Mouse (Mus musculus) cerebellum, adult 2 months (tissue): Measurements from ENCODE around the gene 4930583I09Rik.

Experiments
- CTCF ChIP-seq: fragments of 200-500 bp; IDR thresholded peaks from 2 replicates; pipeline ENCODE4 v1.5.1; 2011; ENCODE audit warnings: low read depth, mild to moderate bottlenecking, control low read depth, low read length, moderate library complexity, borderline replicate concordance; ENCODE audit not compliant: insufficient read depth
- POLR2A ChIP-seq: fragments of 200-500 bp; IDR thresholded peaks from 2 replicates; pipeline ENCODE4 v1.6.1; 2011; ENCODE audit warnings: low read length, control low read depth, borderline replicate concordance; ENCODE audit not compliant: insufficient read depth

DNA sequence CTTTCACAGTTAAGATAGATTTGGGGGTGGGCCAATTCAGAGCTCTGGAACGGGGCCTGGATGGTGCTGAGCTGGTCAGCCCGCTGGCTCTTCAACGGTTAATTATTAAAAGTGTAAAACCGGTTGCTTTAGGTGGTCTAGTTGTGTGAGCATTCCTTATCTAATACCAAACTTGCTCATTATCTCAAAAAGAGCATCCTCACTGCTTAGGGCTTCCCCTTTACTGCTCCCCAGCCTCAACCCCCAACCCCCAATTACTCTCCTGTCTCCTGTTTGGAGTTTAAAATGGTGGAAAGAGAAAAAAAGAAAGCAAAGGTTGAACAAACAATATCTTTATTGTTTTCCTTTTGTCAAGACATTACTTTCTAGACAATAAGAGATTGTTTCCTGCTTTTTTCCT is 27.9 kb upstream of the 4930583I09Rik start:
- TF ChIP-seq CTCF, result no peak
- TF ChIP-seq POLR2A, result no peak
